Mouse (Mus musculus) lung, adult 2 months (tissue): Measurements from ENCODE around the gene Arhgap23.

Source experiments
- CTCF ChIP-seq: fragments of 200-500 bp; IDR thresholded peaks from 2 replicates; pipeline ENCODE4 v1.5.1; 2011; ENCODE audit warnings: mild to moderate bottlenecking, low read length, control low read depth; ENCODE audit not compliant: insufficient read depth
- POLR2A ChIP-seq: fragments of 200-500 bp; IDR thresholded peaks from 2 replicates; pipeline ENCODE4 v1.6.1; 2011; ENCODE audit warnings: low read depth, mild to moderate bottlenecking, control low read depth, low read length, borderline replicate concordance; ENCODE audit errors: extremely low read depth

GRCm38 (mm10) chr11:97477431-97477830 is 62.1 kb downstream of the Arhgap23 start:
- TF ChIP-seq CTCF (no peak), POLR2A (no peak)
